Mouse (Mus musculus) bone marrow, adult 2 months (tissue): ENCODE measurements around the gene B3galt6.

Experiments used
- CTCF ChIP-seq: fragments of 200-500 bp; IDR thresholded peaks from 2 replicates; pipeline ENCODE4 v1.5.1; 2011; ENCODE audit warnings: low read length, control low read depth; ENCODE audit not compliant: control insufficient read depth, insufficient read depth
- POLR2A ChIP-seq: fragments of 200-500 bp; IDR thresholded peaks from 2 replicates; pipeline ENCODE4 v1.6.1; 2011; ENCODE audit warnings: low read depth, mild to moderate bottlenecking, control low read depth, low read length, borderline replicate concordance; ENCODE audit not compliant: control insufficient read depth

- TF ChIP-seq CTCF (no peak), POLR2A (no peak)
These were observed 41.9 kb upstream of the B3galt6 start for GRCm38 (mm10) chr4:156034301-156034700.
